Mouse (Mus musculus): Measurements from ENCODE around the gene Kcnn4.

DNA sequence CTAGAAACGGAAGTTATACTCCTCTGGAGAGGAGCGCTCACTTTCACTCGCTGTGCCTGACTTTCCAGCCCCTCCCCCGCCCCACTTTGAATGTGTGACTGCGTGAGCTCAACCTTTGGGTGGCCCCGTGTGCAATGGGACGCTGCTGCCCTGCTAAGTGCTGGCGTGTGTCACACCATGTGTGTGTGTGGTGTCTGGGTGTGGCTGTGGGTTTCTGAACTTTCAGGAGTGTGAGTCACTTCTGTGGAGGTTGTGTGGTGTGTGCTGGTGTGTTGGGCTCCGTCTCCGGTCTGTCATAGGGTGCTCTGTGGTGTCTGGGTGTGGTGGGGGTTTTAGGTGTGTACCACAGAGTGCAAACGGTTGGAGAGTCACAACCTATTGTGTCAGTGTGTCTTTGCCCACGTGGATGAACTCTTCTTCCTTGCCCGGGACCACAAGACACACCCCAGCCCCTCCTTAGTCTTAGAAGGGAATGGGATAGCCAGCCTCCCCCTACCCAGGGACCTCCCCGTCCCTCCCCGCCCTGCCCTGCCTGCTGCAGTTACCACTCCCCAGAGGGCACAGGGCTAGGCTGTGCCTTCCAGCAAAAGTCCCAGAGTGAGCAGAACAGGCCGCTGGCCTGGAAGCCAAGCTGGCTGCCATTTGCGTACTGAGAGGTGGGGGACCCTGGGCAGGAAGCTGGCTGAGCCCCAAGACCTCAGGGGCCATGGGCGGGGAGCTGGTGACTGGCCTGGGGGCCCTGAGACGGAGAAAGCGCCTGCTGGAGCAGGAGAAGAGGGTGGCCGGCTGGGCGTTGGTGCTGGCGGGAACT lies at the start of gene Kcnn4:
- TF ChIP-seq USF1 (IDR thresholded peaks at IDR 0.05; ENCODE audit: low read depth) (no peak), CTCF (IDR thresholded peaks at IDR 0.05; ENCODE audit: control insufficient read depth, insufficient read depth, insufficient read length) (no peak), MYOD1 (IDR thresholded peaks at IDR 0.05; ENCODE audit: control insufficient read depth, insufficient read length, low read depth) (no peak)

All from C2C12 (cell line).